ENCODE assay signal across 8 mouse cellular contexts in the genomic region with DNA sequence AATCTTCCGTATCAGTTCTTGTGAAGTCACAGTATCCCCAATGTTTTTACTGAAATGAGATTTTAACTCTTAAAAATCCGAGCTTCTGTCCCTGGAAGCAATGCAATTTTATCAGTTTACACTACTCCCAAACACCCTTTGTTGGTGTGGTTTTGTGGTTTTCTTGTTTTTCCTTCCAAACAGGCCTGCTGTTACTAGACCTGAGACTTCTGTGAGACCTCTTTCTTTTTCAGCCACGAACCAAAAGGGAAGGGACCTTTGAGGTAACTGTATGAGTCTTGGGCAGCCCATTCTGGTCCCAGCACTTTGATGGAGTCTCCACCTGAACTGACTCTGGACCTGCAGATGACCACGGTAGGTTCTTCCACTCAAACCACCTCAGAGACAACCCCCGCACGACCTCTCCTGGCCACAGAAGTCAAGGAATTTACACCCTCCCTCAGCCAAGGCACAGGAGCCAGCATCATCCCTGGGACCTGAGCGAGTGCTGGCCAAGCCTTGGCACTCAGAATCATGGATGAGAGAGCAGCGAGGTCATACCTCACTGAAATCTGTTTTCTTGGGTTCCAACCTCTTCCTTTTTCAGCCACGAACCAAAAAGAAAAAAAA. TPM values are rescaled to one million over a fixed set of nuclear protein-coding genes. Genes with fewer than 3 reads are reported as not detected.
A peak's percentile ranks its signal among the peaks of the same experiment; 100 is the strongest.
DNase-seq lines count a peak whose midpoint lies in the region; ATAC-seq lines count a peak whose summit lies in the region.

No protein-coding gene starts in this region.

- peak overlapping the region; percentile 75; the same call in 1 of the 2 replicates for H3K9ac ChIP-seq in kidney, embryonic 16.5 days (replicated peaks; ENCODE audit: low read length)
- no peak overlapping the region for H3K9ac ChIP-seq in liver, embryonic 15.5 days

- H3K4me1 ChIP-seq in kidney, embryonic 16.5 days (ENCODE audit: insufficient read depth, low read length): peaks cover 29% of the 10 kb centered on the region
- peaks cover 29% of the 10 kb centered on the region for H3K4me1 ChIP-seq in forebrain, embryonic 10.5 days
- H3K4me1 ChIP-seq in liver, embryonic 15.5 days (replicated peaks): no peaks in the 10 kb centered on the region

- peak overlapping the region; percentile 64 for H3K4me3 ChIP-seq in kidney, embryonic 16.5 days (ENCODE audit: low read length)
- peak overlapping the region; percentile 85 for H3K4me3 ChIP-seq in forebrain, embryonic 10.5 days
- no peak overlapping the region for H3K4me3 ChIP-seq in liver, embryonic 15.5 days (replicated peaks)

- H3K27ac ChIP-seq in kidney, embryonic 16.5 days (ENCODE audit: low read length): no peak overlapping the region
- H3K27ac ChIP-seq in forebrain, embryonic 10.5 days: no peak overlapping the region
- no peak overlapping the region for H3K27ac ChIP-seq in liver, embryonic 15.5 days (replicated peaks)

- DNase-seq in kidney, adult 8-10 months: no peak
- peak; percentile 92 for DNase-seq in brain, adult 2 months (ENCODE audit: low read depth, low spot score)
- no peak for DNase-seq in forebrain, embryonic 10.5 days (ENCODE audit: extremely low spot score, low spot score)
- DNase-seq in urinary bladder, postnatal 25 days (ENCODE audit: low spot score): no peak
- DNase-seq in kidney, postnatal 36 days: no peak
- no peak for DNase-seq in adrenal gland, adult 2 months

- H3K27me3 ChIP-seq in kidney, embryonic 16.5 days (ENCODE audit: insufficient read depth, low read length): peaks cover 8% of the 10 kb centered on the region
- H3K27me3 ChIP-seq in forebrain, embryonic 10.5 days (ENCODE audit: poor library complexity, severe bottlenecking): peaks cover 50% of the 10 kb centered on the region
- H3K27me3 ChIP-seq in liver, embryonic 15.5 days: peaks cover 49% of the 10 kb centered on the region

- WGBS in kidney, embryonic 16.5 days: 15% methylated on average over 9 of the region's 9 CpGs
- 18% methylated on average over 9 of the region's 9 CpGs for WGBS in forebrain, embryonic 10.5 days
- 7% methylated on average over 9 of the region's 9 CpGs for WGBS in liver, embryonic 15.5 days (ENCODE audit: insufficient replicate concordance)

- H3K9me3 ChIP-seq in kidney, embryonic 16.5 days (ENCODE audit: low read length): no peaks in the 10 kb centered on the region
- H3K9me3 ChIP-seq in forebrain, embryonic 10.5 days: no peaks in the 10 kb centered on the region
- no peaks in the 10 kb centered on the region for H3K9me3 ChIP-seq in liver, embryonic 15.5 days (replicated peaks)

- H3K4me2 ChIP-seq in kidney, embryonic 16.5 days (replicated peaks; ENCODE audit: low read depth, low read length): peak overlapping the region; percentile 87
- peak overlapping the region; percentile 67; the same call in 1 of the 2 replicates for H3K4me2 ChIP-seq in liver, embryonic 15.5 days

- ATAC-seq in kidney, embryonic 16.5 days (ENCODE audit: low FRiP score, low TSS enrichment): no peak
- no peak for ATAC-seq in liver, embryonic 15.5 days (ENCODE audit: insufficient read depth)

- H3K36me3 ChIP-seq in kidney, embryonic 16.5 days (ENCODE audit: insufficient read depth, low read length): no peaks in the 10 kb centered on the region
- H3K36me3 ChIP-seq in forebrain, embryonic 10.5 days (replicated peaks): no peaks in the 10 kb centered on the region
- H3K36me3 ChIP-seq in liver, embryonic 15.5 days (replicated peaks): no peaks in the 10 kb centered on the region

RNA-seq across cellular contexts. Expression of a gene that starts 1.6 kb away (rescaled TPM):
- 4.9 and 5.2 TPM in 2 replicates for polyA plus RNA-seq in kidney, embryonic 16.5 days (2015; fragmentation: Nextera tagmentation; extraction: Ambion mirVana)
- polyA plus RNA-seq in forebrain, embryonic 10.5 days (2016; fragmentation: Nextera tagmentation; extraction: Ambion mirVana): 2.2 TPM in 2 replicates
- polyA plus RNA-seq in liver, embryonic 15.5 days (2015; fragmentation: Nextera tagmentation; extraction: Ambion mirVana): 0.54 TPM in 2 replicates
- 1 to 10 TPM; 5.3 to 7.6 TPM for total RNA-seq in adrenal gland, adult 2 months (2021)
- polyA plus RNA-seq in adrenal gland, adult 2 months (2012; rRNA removed): 2.9 and 3.4 TPM in 2 replicates
